Mouse (Mus musculus) gastrocnemius, postnatal 14 days (tissue): ENCODE measurements at regions not wholly inside any gene's neighbourhood (a gene's known extent, or its start where the extent isn't known, plus 50 kb on each side); places are given as distances from the start of the nearest gene placed in this dataset.

Experiments used
- DNase-seq: peaks from one replicate; pipeline ENCODE4 v3.0.0; 2021; ENCODE audit warnings: mixed read lengths
- intact Hi-C: fragments of 180-260 bp; cut with DNase I; formaldehyde crosslinking; loops from one replicate; pipeline ENCODE4 v1.15.1; 2025; ENCODE audit warnings: low total_unique reads

- intact Hi-C loops: no loop called here
- peak; percentile 14 for DNase-seq
Measured at GRCm38 (mm10) chr13:107846621-107847178, 197.5 kb upstream of the Smim15 start.

- DNase-seq: no peak
- intact Hi-C loops: no loop called here
Measured at GRCm38 (mm10) chr13:107845838-107846237, 198.4 kb upstream of the Smim15 start.

GRCm38 (mm10) chr13:107844085-107844484 lies 200.2 kb upstream of the Smim15 start:
- intact Hi-C loops: no loop called here
- no peak for DNase-seq

GRCm38 (mm10) chr13:107838126-107838715 lies 206.0 kb upstream of the Smim15 start:
- intact Hi-C loops: no loop called here
- no peak for DNase-seq

- DNase-seq: no peak
- intact Hi-C loops: no loop called here
Measured at GRCm38 (mm10) chr13:107837206-107837952, 206.9 kb upstream of the Smim15 start.

- DNase-seq: no peak
- intact Hi-C loops: no loop called here
Measured at GRCm38 (mm10) chr13:107835756-107836385, 208.4 kb upstream of the Smim15 start.

- no peak for DNase-seq
Measured at GRCm38 (mm10) chr13:107831997-107832396, 212.2 kb upstream of the Smim15 start.

GRCm38 (mm10) chr13:107831221-107831681 lies 213.0 kb upstream of the Smim15 start:
- intact Hi-C loops: no loop called here
- DNase-seq: peak; percentile 96

More at GRCm38 (mm10) chr13:107831997-107832396, 212.2 kb upstream of the Smim15 start:
- intact Hi-C loops: no loop called here

GRCm38 (mm10) chr13:107830281-107830680 lies 214.0 kb upstream of the Smim15 start:
- no peak for DNase-seq
- intact Hi-C loops: no loop called here

- DNase-seq: no peak
- intact Hi-C loops: no loop called here
Measured at GRCm38 (mm10) chr13:107829861-107830260, 214.4 kb upstream of the Smim15 start.

GRCm38 (mm10) chr13:107825636-107826035 lies 218.6 kb upstream of the Smim15 start:
- intact Hi-C loops: no loop called here
- no peak for DNase-seq

GRCm38 (mm10) chr13:107823342-107823741 lies 220.9 kb upstream of the Smim15 start:
- intact Hi-C loops: no loop called here
- DNase-seq: no peak

GRCm38 (mm10) chr13:107822198-107822597 lies 222.0 kb upstream of the Smim15 start:
- DNase-seq: no peak
- intact Hi-C loops: no loop called here

GRCm38 (mm10) chr13:107813562-107814161 lies 230.6 kb upstream of the Smim15 start:
- intact Hi-C loops: no loop called here
- DNase-seq: no peak

GRCm38 (mm10) chr13:107812014-107812413 lies 232.2 kb upstream of the Smim15 start:
- DNase-seq: no peak
- intact Hi-C loops: no loop called here

- intact Hi-C loops: no loop called here
- no peak for DNase-seq
Measured at GRCm38 (mm10) chr13:107810802-107811192, 233.4 kb upstream of the Smim15 start.

- intact Hi-C loops: no loop called here
- DNase-seq: no peak
Measured at GRCm38 (mm10) chr13:107810060-107810801, 234.0 kb upstream of the Smim15 start.

GRCm38 (mm10) chr13:107808961-107809360 lies 235.3 kb upstream of the Smim15 start:
- DNase-seq: no peak
- intact Hi-C loops: no loop called here

GRCm38 (mm10) chr13:107804418-107804817 lies 239.8 kb upstream of the Smim15 start:
- intact Hi-C loops: no loop called here
- DNase-seq: no peak
